Mouse (Mus musculus): ENCODE measurements around the gene Izumo4. TPM values are rescaled to one million over a fixed set of nuclear protein-coding genes. Genes with fewer than 3 reads are reported as not detected.

Izumo4 gene
- polyA plus RNA-seq, 1 experiment = 1.9 TPM

GRCm38 (mm10) chr10:80671936-80672690, 29.9 kb upstream of the Izumo4 start:
- Histone ChIP-seq H3K79me2 (ENCODE audit: control insufficient read depth, insufficient read depth) (peaks cover 41% of the 10 kb centered on the region), H3ac (ENCODE audit: control insufficient read depth, insufficient read length) (no peak overlapping the region), H3K36me3 (ENCODE audit: control insufficient read depth, insufficient read depth) (peaks cover 11% of the 10 kb centered on the region), H3K4me2 (ENCODE audit: low read depth) (peak overlapping the region; percentile 78), H3K27me3 (ENCODE audit: control insufficient read depth, insufficient read depth, insufficient read length) (no peaks in the 10 kb centered on the region), H3K4me3 (no peak overlapping the region)
- no peak for TF ChIP-seq REST (IDR thresholded peaks at IDR 0.05; ENCODE audit: insufficient read depth, insufficient read length)
- TF ChIP-seq MYOG (IDR thresholded peaks at IDR 0.05; ENCODE audit: control insufficient read depth in 1 of 3, insufficient read depth in 1 of 3, insufficient read length in 2 of 3, low read depth in 2 of 3) = peak in 1 of 3 experiments; percentile 81
- no peak for TF ChIP-seq USF1 (IDR thresholded peaks at IDR 0.05; ENCODE audit: low read depth)
- TF ChIP-seq TCF3 (IDR thresholded peaks at IDR 0.05; ENCODE audit: insufficient read length, low read depth) = no peak
- no peak for TF ChIP-seq E2F4 (IDR thresholded peaks at IDR 0.05; ENCODE audit: insufficient read depth)
- TF ChIP-seq CEBPB (IDR thresholded peaks at IDR 0.05; ENCODE audit: insufficient read depth, poor library complexity, severe bottlenecking) = no peak
- peak; percentile 26 for TF ChIP-seq POLR2A (IDR thresholded peaks at IDR 0.05; ENCODE audit: insufficient read length, low read depth)
- peak in 1 of 3 experiments; percentile 81 for TF ChIP-seq MYOD1 (IDR thresholded peaks at IDR 0.05; ENCODE audit: control insufficient read depth in 1 of 3, insufficient read length in 2 of 3, low read depth in 2 of 3)
- no peak for TF ChIP-seq SRF (IDR thresholded peaks at IDR 0.05; ENCODE audit: control insufficient read depth, insufficient read length, low read depth)
- no peak for TF ChIP-seq POLR2AphosphoS2 (IDR thresholded peaks at IDR 0.05; ENCODE audit: insufficient read length, low read depth)
- TF ChIP-seq MAX (IDR thresholded peaks at IDR 0.05; ENCODE audit: low read depth) = no peak

DNA sequence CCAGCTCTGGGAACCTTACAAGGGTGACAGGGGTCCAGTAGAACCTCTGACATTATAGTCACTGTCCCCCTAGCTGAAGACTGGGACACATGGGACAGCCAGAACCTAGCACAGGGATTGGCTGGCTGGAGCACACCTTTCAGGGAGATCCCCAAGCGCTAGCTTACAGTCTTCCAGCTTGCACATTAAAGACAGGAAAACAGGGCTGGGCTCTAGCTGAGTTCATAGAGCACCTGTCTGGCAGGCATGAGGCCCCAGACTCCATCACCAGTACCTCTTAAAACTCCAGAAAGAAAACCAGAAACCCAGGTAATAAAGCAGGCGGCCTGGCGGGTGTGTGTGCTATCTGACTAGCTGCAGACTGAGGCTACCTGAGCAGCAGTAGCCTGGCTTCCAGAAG, 28.3 kb upstream of the Izumo4 start:
- H3K36me3 ChIP-seq (ENCODE audit: control insufficient read depth, insufficient read depth) = peaks cover 11% of the 10 kb centered on the region
- H3K4me3 ChIP-seq = peak overlapping the region; percentile 62
- no peaks in the 10 kb centered on the region for H3K27me3 ChIP-seq (ENCODE audit: control insufficient read depth, insufficient read depth, insufficient read length)
- peak overlapping the region; percentile 78 for H3K4me2 ChIP-seq (ENCODE audit: low read depth)
- TF ChIP-seq MYOD1 (IDR thresholded peaks at IDR 0.05; ENCODE audit: control insufficient read depth in 1 of 3, insufficient read length in 2 of 3, low read depth in 2 of 3) = no peak
- no peak for TF ChIP-seq POLR2AphosphoS2 (IDR thresholded peaks at IDR 0.05; ENCODE audit: insufficient read length, low read depth)
- no peak for TF ChIP-seq MYOG (IDR thresholded peaks at IDR 0.05; ENCODE audit: control insufficient read depth in 1 of 3, insufficient read depth in 1 of 3, insufficient read length in 2 of 3, low read depth in 2 of 3)
- no peak for TF ChIP-seq USF1 (IDR thresholded peaks at IDR 0.05; ENCODE audit: low read depth)
- TF ChIP-seq POLR2A (IDR thresholded peaks at IDR 0.05; ENCODE audit: insufficient read length, low read depth) = no peak
- TF ChIP-seq E2F4 (IDR thresholded peaks at IDR 0.05; ENCODE audit: insufficient read depth) = no peak
- TF ChIP-seq CEBPB (IDR thresholded peaks at IDR 0.05; ENCODE audit: insufficient read depth, poor library complexity, severe bottlenecking) = no peak
- TF ChIP-seq TCF3 (IDR thresholded peaks at IDR 0.05; ENCODE audit: insufficient read length, low read depth) = no peak
- no peak for TF ChIP-seq SRF (IDR thresholded peaks at IDR 0.05; ENCODE audit: control insufficient read depth, insufficient read length, low read depth)
- no peak for TF ChIP-seq TCF12 (IDR thresholded peaks at IDR 0.05; ENCODE audit: insufficient read depth, poor library complexity, severe bottlenecking)
- no peak for TF ChIP-seq REST (IDR thresholded peaks at IDR 0.05; ENCODE audit: insufficient read depth, insufficient read length)
- no peak for TF ChIP-seq MAX (IDR thresholded peaks at IDR 0.05; ENCODE audit: low read depth)
- H3K79me2 ChIP-seq (ENCODE audit: control insufficient read depth, insufficient read depth) = peaks cover 41% of the 10 kb centered on the region
- H3ac ChIP-seq (ENCODE audit: control insufficient read depth, insufficient read length) = peak overlapping the region; percentile 50

GRCm38 (mm10) chr10:80674161-80674711, 27.7 kb upstream of the Izumo4 start:
- Histone ChIP-seq H3K79me2 (ENCODE audit: control insufficient read depth, insufficient read depth) (peaks cover 41% of the 10 kb centered on the region), H3ac (ENCODE audit: control insufficient read depth, insufficient read length) (peak overlapping the region; percentile 50), H3K4me2 (ENCODE audit: low read depth) (peak overlapping the region; percentile 78), H3K36me3 (ENCODE audit: control insufficient read depth, insufficient read depth) (peaks cover 11% of the 10 kb centered on the region), H3K27me3 (ENCODE audit: control insufficient read depth, insufficient read depth, insufficient read length) (no peaks in the 10 kb centered on the region), H3K4me3 (peak overlapping the region; percentile 62)
- peak in 1 of 3 experiments; percentile 12 for TF ChIP-seq MYOG (IDR thresholded peaks at IDR 0.05; ENCODE audit: control insufficient read depth in 1 of 3, insufficient read depth in 1 of 3, insufficient read length in 2 of 3, low read depth in 2 of 3)
- TF ChIP-seq POLR2AphosphoS2 (IDR thresholded peaks at IDR 0.05; ENCODE audit: insufficient read length, low read depth) = peak; percentile 19
- no peak for TF ChIP-seq CEBPB (IDR thresholded peaks at IDR 0.05; ENCODE audit: insufficient read depth, poor library complexity, severe bottlenecking)

DNA sequence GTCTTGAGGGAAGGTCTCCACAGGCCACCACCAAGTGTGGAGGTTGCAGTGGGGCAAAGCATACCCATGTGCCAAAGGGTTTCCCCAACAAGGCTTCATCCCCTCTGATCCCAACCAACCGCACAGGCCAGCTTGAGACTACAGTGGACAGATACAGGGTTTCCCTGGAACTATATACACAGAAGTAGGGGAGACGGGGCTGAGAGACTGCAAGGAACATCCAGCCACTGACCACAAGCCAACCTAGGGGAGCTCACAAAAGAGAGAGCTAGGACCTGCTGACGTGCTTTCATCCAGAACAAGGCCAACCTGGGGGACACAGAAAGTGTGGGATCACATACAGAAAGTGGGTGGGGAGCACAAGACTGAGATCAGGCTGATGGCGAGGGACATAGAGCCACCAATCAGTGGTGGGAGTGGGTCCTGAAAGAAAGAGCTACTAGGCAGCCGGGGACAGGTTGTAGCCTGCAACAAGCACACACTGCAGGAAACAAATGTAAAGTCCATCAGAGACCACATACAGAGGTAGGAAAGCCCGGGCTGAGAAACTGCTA, 27.1 kb upstream of the Izumo4 start:
- Histone ChIP-seq H3K4me2 (ENCODE audit: low read depth) (peak overlapping the region; percentile 78), H3K36me3 (ENCODE audit: control insufficient read depth, insufficient read depth) (peaks cover 11% of the 10 kb centered on the region), H3ac (ENCODE audit: control insufficient read depth, insufficient read length) (peak overlapping the region; percentile 50), H3K79me2 (ENCODE audit: control insufficient read depth, insufficient read depth) (peaks cover 41% of the 10 kb centered on the region), H3K4me3 (peak overlapping the region; percentile 62), H3K27me3 (ENCODE audit: control insufficient read depth, insufficient read depth, insufficient read length) (no peaks in the 10 kb centered on the region)
- TF ChIP-seq TCF3 (IDR thresholded peaks at IDR 0.05; ENCODE audit: insufficient read length, low read depth) = no peak
- no peak for TF ChIP-seq MYOG (IDR thresholded peaks at IDR 0.05; ENCODE audit: control insufficient read depth in 1 of 3, insufficient read depth in 1 of 3, insufficient read length in 2 of 3, low read depth in 2 of 3)
- no peak for TF ChIP-seq POLR2AphosphoS2 (IDR thresholded peaks at IDR 0.05; ENCODE audit: insufficient read length, low read depth)
- no peak for TF ChIP-seq SRF (IDR thresholded peaks at IDR 0.05; ENCODE audit: control insufficient read depth, insufficient read length, low read depth)
- no peak for TF ChIP-seq USF1 (IDR thresholded peaks at IDR 0.05; ENCODE audit: low read depth)
- no peak for TF ChIP-seq POLR2A (IDR thresholded peaks at IDR 0.05; ENCODE audit: insufficient read length, low read depth)
- no peak for TF ChIP-seq TCF12 (IDR thresholded peaks at IDR 0.05; ENCODE audit: insufficient read depth, poor library complexity, severe bottlenecking)
- no peak for TF ChIP-seq REST (IDR thresholded peaks at IDR 0.05; ENCODE audit: insufficient read depth, insufficient read length)
- no peak for TF ChIP-seq E2F4 (IDR thresholded peaks at IDR 0.05; ENCODE audit: insufficient read depth)
- TF ChIP-seq MAX (IDR thresholded peaks at IDR 0.05; ENCODE audit: low read depth) = no peak
- no peak for TF ChIP-seq MYOD1 (IDR thresholded peaks at IDR 0.05; ENCODE audit: control insufficient read depth in 1 of 3, insufficient read length in 2 of 3, low read depth in 2 of 3)
- TF ChIP-seq CEBPB (IDR thresholded peaks at IDR 0.05; ENCODE audit: insufficient read depth, poor library complexity, severe bottlenecking) = no peak

All from myocyte (in vitro differentiated cells).